Mouse (Mus musculus): ENCODE data around the gene Actl6a. TPM values are rescaled to one million over a fixed set of nuclear protein-coding genes. Genes with fewer than 3 reads are reported as not detected.
"Not testable (repeated sequence)": the region's sequence is repeated elsewhere in the genome, so short reads cannot be mapped to it uniquely, and the experiment has no call there.

Gene Actl6a
- polyA plus RNA-seq, 1 experiment from 2014 or later = 102 TPM

DNA sequence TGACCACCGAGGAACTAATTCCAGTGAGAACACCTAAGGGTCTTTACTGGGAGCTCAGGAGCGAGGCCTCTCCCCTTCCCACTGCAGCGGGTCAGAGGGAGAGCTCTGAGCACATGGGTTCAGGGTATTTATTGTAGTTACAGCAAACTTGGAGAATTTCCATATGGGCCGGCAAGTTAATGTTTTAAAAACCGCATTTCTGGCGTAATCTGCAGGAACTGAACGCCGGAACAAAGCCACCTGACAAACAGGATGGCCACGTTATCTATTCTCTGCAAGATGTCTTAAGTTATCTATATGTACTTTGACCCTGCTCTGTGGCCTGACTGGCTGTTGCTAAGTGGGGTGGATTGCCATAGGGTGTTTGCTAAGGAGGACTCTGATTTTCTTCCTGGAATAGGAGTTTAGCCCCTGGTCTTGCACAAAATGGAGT, 16.5 kb upstream of the Actl6a start:
- Histone ChIP-seq H3K27ac (replicated peaks; ENCODE audit: low read depth, low read length) (no peak overlapping the region), H3K4me2 (ENCODE audit: low read depth, low read length) (no peak overlapping the region), H3K9me3 (ENCODE audit: control insufficient read depth, low read length) (no peaks in the 10 kb centered on the region), H3K4me1 (ENCODE audit: control insufficient read depth, insufficient read depth, low read length) (no peaks in the 10 kb centered on the region), H3K27me3 (replicated peaks; ENCODE audit: control insufficient read depth, insufficient read depth, low read length) (no peaks in the 10 kb centered on the region), H3K4me3 (ENCODE audit: low read depth, low read length) (no peak overlapping the region), H3K9ac (ENCODE audit: low read depth, low read length) (no peak overlapping the region), H3K36me3 (ENCODE audit: control insufficient read depth, insufficient read depth, low read length) (no peaks in the 10 kb centered on the region)
- 76% methylated on average over 9 of the region's 9 CpGs for WGBS
- ATAC-seq (ENCODE audit: low read depth) (no peak), DNase-seq (ENCODE audit: low spot score) (no peak)

DNA sequence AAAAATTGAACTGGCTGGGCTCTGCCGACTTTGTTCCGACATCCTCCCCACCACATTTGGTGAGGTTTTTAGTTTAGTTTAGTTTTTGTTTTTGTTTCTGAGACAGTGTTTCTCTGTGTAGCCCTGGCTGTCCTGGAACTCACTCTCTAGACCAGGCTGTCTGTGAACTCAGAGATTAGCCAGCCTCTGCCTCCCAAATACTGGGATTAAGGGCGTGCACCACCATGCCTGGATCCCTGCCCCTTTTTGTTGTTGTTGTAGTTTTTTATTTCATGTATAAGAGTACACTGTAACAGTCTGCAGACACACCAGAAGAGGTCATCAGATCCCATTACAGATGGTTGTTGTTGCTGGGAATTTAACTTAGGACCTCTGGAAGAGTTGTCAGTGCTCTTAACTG, 16.1 kb upstream of the Actl6a start:
- Histone ChIP-seq H3K27me3 (replicated peaks; ENCODE audit: control insufficient read depth, insufficient read depth, low read length) (no peaks in the 10 kb centered on the region), H3K27ac (replicated peaks; ENCODE audit: low read depth, low read length) (no peak overlapping the region), H3K4me1 (ENCODE audit: control insufficient read depth, insufficient read depth, low read length) (no peaks in the 10 kb centered on the region), H3K4me2 (ENCODE audit: low read depth, low read length) (no peak overlapping the region), H3K36me3 (ENCODE audit: control insufficient read depth, insufficient read depth, low read length) (no peaks in the 10 kb centered on the region), H3K4me3 (ENCODE audit: low read depth, low read length) (no peak overlapping the region), H3K9ac (ENCODE audit: low read depth, low read length) (no peak overlapping the region), H3K9me3 (ENCODE audit: control insufficient read depth, low read length) (no peaks in the 10 kb centered on the region)
- ATAC-seq (ENCODE audit: low read depth) = no peak
- WGBS = 86% methylated on average over 3 of the region's 3 CpGs
- no peak for DNase-seq (ENCODE audit: low spot score)

DNA sequence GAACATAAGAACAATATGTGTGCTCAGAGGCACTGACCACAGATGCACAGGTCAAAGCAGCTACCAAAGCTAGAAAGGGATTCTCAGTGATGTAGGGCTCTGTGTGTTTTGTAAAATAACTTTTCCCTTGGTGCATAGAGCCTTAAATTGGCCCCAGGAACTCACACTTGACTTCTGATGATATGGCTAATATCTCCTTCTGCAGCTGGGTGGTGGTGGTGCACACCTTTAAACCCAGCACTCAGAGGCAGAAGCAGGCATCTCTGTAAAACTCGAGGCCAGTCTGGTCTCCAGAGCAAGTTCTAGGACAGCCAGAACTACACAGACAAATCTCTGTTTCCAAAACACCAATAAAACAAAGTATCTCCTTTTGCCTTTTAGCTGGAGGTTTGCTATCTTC, 15.2 kb upstream of the Actl6a start:
- no peak for DNase-seq (ENCODE audit: low spot score)
- H3K27me3 ChIP-seq (replicated peaks; ENCODE audit: control insufficient read depth, insufficient read depth, low read length) = no peaks in the 10 kb centered on the region
- H3K9me3 ChIP-seq (ENCODE audit: control insufficient read depth, low read length) = no peaks in the 10 kb centered on the region
- no peak overlapping the region for H3K4me3 ChIP-seq (ENCODE audit: low read depth, low read length)
- 38% methylated on average over 1 of the region's 1 CpGs for WGBS
- H3K9ac ChIP-seq (ENCODE audit: low read depth, low read length) = no peak overlapping the region
- no peak overlapping the region for H3K4me2 ChIP-seq (ENCODE audit: low read depth, low read length)
- H3K27ac ChIP-seq (replicated peaks; ENCODE audit: low read depth, low read length) = no peak overlapping the region
- H3K4me1 ChIP-seq (ENCODE audit: control insufficient read depth, insufficient read depth, low read length) = no peaks in the 10 kb centered on the region
- H3K36me3 ChIP-seq (ENCODE audit: control insufficient read depth, insufficient read depth, low read length) = no peaks in the 10 kb centered on the region
- no peak for ATAC-seq (ENCODE audit: low read depth)

DNA sequence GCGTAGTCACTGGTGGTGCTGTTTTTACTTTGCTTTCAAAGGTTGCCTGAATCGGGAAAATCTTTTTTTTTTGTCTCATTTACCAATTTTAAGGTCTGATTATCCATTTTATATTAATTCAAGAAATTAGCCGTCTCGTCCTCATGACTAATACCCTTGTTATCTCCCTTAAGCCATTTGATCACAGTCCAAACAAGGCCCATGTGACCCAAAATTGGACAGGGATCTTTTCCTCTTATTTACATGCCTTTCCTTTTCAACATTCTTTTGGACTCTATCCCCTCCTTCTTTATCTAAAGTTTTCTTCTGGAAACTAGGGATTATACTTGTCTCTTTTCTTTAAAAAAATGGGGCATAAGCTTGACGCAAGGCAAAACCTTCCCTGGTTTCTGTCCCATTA, 14.3 kb upstream of the Actl6a start:
- no peak overlapping the region for H3K9ac ChIP-seq (ENCODE audit: low read depth, low read length)
- H3K4me2 ChIP-seq (ENCODE audit: low read depth, low read length) = no peak overlapping the region
- no peaks in the 10 kb centered on the region for H3K9me3 ChIP-seq (ENCODE audit: control insufficient read depth, low read length)
- no peaks in the 10 kb centered on the region for H3K4me1 ChIP-seq (ENCODE audit: control insufficient read depth, insufficient read depth, low read length)
- ATAC-seq (ENCODE audit: low read depth) (no peak), DNase-seq (ENCODE audit: low spot score) (no peak)
- no peaks in the 10 kb centered on the region for H3K27me3 ChIP-seq (replicated peaks; ENCODE audit: control insufficient read depth, insufficient read depth, low read length)
- no peaks in the 10 kb centered on the region for H3K36me3 ChIP-seq (ENCODE audit: control insufficient read depth, insufficient read depth, low read length)
- no peak overlapping the region for H3K4me3 ChIP-seq (ENCODE audit: low read depth, low read length)
- 64% methylated on average over 5 of the region's 5 CpGs for WGBS
- H3K27ac ChIP-seq (replicated peaks; ENCODE audit: low read depth, low read length) = no peak overlapping the region

DNA sequence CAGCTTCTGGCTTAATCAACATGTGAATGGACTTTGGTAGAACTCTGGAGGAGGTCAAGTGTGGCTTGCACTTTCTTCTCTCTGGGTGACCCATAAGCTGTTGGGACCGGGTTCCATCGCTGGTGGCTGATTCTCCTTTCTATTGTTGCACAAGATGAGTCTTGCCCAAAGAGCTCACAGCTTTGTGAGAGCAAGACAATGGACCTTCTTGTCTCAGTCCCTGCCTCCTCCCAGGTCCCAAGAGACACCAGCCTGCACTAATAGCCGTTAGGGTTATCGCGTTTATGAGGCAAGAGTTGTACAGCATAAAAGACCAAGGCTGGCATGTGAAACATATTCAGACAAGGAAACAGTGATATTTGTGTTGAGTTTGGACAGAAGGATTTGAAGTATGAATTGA, 11.9 kb upstream of the Actl6a start:
- Histone ChIP-seq H3K36me3 (ENCODE audit: control insufficient read depth, insufficient read depth, low read length) (no peaks in the 10 kb centered on the region), H3K9ac (ENCODE audit: low read depth, low read length) (no peak overlapping the region), H3K4me2 (ENCODE audit: low read depth, low read length) (no peak overlapping the region), H3K27me3 (replicated peaks; ENCODE audit: control insufficient read depth, insufficient read depth, low read length) (no peaks in the 10 kb centered on the region), H3K4me3 (ENCODE audit: low read depth, low read length) (no peak overlapping the region), H3K4me1 (ENCODE audit: control insufficient read depth, insufficient read depth, low read length) (no peaks in the 10 kb centered on the region), H3K9me3 (ENCODE audit: control insufficient read depth, low read length) (no peaks in the 10 kb centered on the region), H3K27ac (replicated peaks; ENCODE audit: low read depth, low read length) (no peak overlapping the region)
- WGBS = 45% methylated on average over 5 of the region's 5 CpGs
- ATAC-seq (ENCODE audit: low read depth) (no peak), DNase-seq (ENCODE audit: low spot score) (no peak)

DNA sequence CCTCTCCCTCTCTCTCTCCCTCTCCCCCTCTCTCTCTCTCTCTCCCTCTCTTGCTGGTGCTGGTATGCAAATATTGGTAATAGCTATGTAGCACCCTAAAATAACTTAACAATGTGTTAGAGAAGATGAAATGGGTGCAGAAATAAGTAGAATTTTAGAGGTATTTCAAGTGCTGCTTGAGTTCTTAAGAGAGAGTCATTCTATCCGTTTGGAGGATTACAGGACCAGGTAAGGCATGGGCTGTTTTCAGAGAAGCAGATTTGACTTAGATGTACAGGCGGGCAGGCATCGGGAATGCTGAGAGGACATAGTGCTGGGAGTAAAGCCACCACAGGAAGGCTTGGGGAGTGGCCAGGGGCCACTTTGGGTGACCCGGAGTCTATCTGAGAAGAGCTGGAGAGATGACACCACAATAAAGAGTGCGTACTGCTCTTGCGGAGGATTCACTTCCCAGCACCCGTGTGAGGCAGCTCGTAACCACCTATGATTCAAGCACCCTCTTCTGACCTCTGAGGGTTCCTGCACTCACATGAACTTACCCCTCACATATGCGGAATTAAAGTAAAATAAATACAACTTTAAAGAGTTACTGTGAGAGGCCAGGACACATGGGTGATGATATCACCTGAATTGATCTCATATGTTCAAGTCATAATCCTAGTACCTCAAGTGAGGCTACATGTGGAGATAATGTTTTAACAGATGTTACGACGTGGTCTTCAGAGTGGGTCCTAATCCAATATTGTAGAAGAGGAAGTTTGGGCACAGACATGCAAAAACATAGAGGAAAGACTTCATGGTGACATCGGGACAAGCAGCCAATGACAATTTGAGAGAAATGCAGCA, 11.1 kb upstream of the Actl6a start:
- no peaks in the 10 kb centered on the region for H3K27me3 ChIP-seq (replicated peaks; ENCODE audit: control insufficient read depth, insufficient read depth, low read length)
- H3K4me3 ChIP-seq (ENCODE audit: low read depth, low read length) = no peak overlapping the region
- DNase-seq (ENCODE audit: low spot score) = no peak
- H3K4me1 ChIP-seq (ENCODE audit: control insufficient read depth, insufficient read depth, low read length) = no peaks in the 10 kb centered on the region
- no peak for ATAC-seq (ENCODE audit: low read depth)
- no peaks in the 10 kb centered on the region for H3K9me3 ChIP-seq (ENCODE audit: control insufficient read depth, low read length)
- 67% methylated on average over 12 of the region's 12 CpGs for WGBS
- H3K4me2 ChIP-seq (ENCODE audit: low read depth, low read length) = no peak overlapping the region
- no peak overlapping the region for H3K27ac ChIP-seq (replicated peaks; ENCODE audit: low read depth, low read length)
- H3K9ac ChIP-seq (ENCODE audit: low read depth, low read length) = no peak overlapping the region
- H3K36me3 ChIP-seq (ENCODE audit: control insufficient read depth, insufficient read depth, low read length) = no peaks in the 10 kb centered on the region

DNA sequence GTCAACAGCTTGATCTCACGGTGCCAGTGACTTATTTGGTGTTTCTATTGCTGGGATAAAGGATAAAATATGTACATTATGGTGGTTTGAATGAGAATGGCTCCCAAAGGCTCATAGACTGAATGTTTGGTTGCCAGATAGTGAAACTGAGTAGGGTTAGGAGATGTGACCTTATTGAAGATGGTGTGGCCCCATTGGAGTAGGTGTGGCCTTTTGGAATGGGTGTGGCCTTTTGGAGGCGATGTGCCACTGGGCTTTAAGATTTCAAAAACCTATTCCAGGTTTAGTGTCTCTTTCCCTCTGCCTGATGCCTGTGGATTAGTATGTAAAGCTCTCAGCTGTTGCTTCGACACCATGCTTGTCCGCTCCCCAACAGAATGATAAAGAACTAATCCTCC, 10.5 kb upstream of the Actl6a start:
- no peaks in the 10 kb centered on the region for H3K9me3 ChIP-seq (ENCODE audit: control insufficient read depth, low read length)
- no peak overlapping the region for H3K4me3 ChIP-seq (ENCODE audit: low read depth, low read length)
- ATAC-seq (ENCODE audit: low read depth) (no peak), DNase-seq (ENCODE audit: low spot score) (no peak)
- H3K27ac ChIP-seq (replicated peaks; ENCODE audit: low read depth, low read length) = no peak overlapping the region
- H3K4me1 ChIP-seq (ENCODE audit: control insufficient read depth, insufficient read depth, low read length) = no peaks in the 10 kb centered on the region
- no peak overlapping the region for H3K4me2 ChIP-seq (ENCODE audit: low read depth, low read length)
- H3K9ac ChIP-seq (ENCODE audit: low read depth, low read length) = no peak overlapping the region
- WGBS = 89% methylated on average over 4 of the region's 4 CpGs
- H3K27me3 ChIP-seq (replicated peaks; ENCODE audit: control insufficient read depth, insufficient read depth, low read length) = no peaks in the 10 kb centered on the region
- H3K36me3 ChIP-seq (ENCODE audit: control insufficient read depth, insufficient read depth, low read length) = no peaks in the 10 kb centered on the region

DNA sequence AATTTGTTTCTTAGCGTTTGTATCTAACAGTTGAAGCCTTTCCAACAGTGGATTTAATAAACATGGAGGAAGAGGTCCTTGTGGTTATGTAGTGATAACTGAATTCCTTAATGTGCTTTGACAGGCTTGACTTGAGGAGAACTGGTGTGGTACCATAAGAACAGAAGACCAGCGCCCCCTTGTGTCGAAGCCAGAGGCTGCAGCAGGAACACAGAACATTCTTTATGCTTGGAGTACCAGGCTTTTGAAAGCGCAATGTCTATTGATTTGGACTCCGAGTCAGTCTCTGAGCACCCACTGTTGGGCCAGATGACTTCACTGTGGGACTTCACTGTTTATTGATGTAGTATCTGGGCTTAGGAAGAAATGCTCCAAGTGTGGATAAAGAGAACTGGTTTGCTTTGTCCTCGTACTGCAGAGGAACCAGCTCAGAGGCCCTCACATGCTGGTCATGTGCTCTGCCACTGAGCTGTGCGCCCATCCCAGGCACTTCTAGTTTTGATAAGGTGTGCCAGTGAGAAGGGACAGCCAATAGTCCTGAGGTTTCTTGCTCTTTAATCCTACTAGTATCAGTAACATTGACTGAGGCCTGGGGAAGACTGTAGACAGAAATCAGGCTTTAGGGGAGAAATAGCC, 7.8 kb upstream of the Actl6a start:
- H3K27ac ChIP-seq (replicated peaks; ENCODE audit: low read depth, low read length) = no peak overlapping the region
- H3K27me3 ChIP-seq (replicated peaks; ENCODE audit: control insufficient read depth, insufficient read depth, low read length) = no peaks in the 10 kb centered on the region
- H3K9ac ChIP-seq (ENCODE audit: low read depth, low read length) = 0 out of 2 replicates have a peak overlapping the region, but pooled peaks have one; percentile 25
- H3K4me3 ChIP-seq (ENCODE audit: low read depth, low read length) = no peak overlapping the region
- 40% methylated on average over 7 of the region's 7 CpGs for WGBS
- no peaks in the 10 kb centered on the region for H3K9me3 ChIP-seq (ENCODE audit: control insufficient read depth, low read length)
- H3K4me1 ChIP-seq (ENCODE audit: control insufficient read depth, insufficient read depth, low read length) = no peaks in the 10 kb centered on the region
- H3K4me2 ChIP-seq (ENCODE audit: low read depth, low read length) = no peak overlapping the region
- no peaks in the 10 kb centered on the region for H3K36me3 ChIP-seq (ENCODE audit: control insufficient read depth, insufficient read depth, low read length)
- DNase-seq (ENCODE audit: low spot score) = peak; percentile 88
- ATAC-seq (ENCODE audit: low read depth) = peak; percentile 63; the same call in 1 of the 2 replicates

DNA sequence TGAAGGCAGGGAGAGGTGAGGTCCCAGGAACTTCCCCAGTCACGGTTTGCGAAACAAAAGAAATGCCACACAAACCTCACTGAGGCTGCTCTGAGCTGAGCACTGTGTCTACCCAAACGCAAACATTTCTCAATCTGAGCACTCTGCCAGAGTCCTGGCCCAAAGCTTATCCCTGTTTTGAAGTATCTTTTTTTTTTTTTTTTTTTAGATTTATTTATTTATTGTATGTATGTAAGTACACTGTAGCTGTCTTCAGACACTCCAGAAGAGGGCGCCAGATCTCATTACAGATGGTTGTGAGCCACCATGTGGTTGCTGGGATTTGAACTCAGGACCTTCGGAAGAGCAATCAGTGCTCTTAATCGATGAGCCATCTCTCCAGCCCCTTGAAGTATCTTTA, 2.1 kb upstream of the Actl6a start:
- not testable (repeated sequence) for DNase-seq (ENCODE audit: low spot score); H3K4me2 ChIP-seq (ENCODE audit: low read depth, low read length); H3K9me3 ChIP-seq (ENCODE audit: control insufficient read depth, low read length); H3K4me1 ChIP-seq (ENCODE audit: control insufficient read depth, insufficient read depth, low read length); H3K36me3 ChIP-seq (ENCODE audit: control insufficient read depth, insufficient read depth, low read length); H3K4me3 ChIP-seq (ENCODE audit: low read depth, low read length); ATAC-seq (ENCODE audit: low read depth); H3K27me3 ChIP-seq (replicated peaks; ENCODE audit: control insufficient read depth, insufficient read depth, low read length); H3K9ac ChIP-seq (ENCODE audit: low read depth, low read length); H3K27ac ChIP-seq (replicated peaks; ENCODE audit: low read depth, low read length)
- 93% methylated on average over 6 of the region's 6 CpGs for WGBS

Data from embryonic facial prominence, embryonic 14.5 days (tissue).